Mouse (Mus musculus) forebrain, postnatal 0 days (tissue): ENCODE measurements around the gene Gpr18. TPM values are rescaled to one million over a fixed set of nuclear protein-coding genes. Genes with fewer than 3 reads are reported as not detected.
"Not testable (repeated sequence)": the region's sequence is repeated elsewhere in the genome, so short reads cannot be mapped to it uniquely, and the experiment has no call there.

Experiments used
- ATAC-seq: fragments of 200-750 bp; cut with Nextera tagmentation; 2 replicates; pipeline ENCODE4 v1.8.0; 2017; ENCODE audit warnings: mild to moderate bottlenecking, moderate library complexity
- DNase-seq: peaks from one replicate; pipeline ENCODE4 v3.0.0-alpha.2; 2015
- H3K27ac ChIP-seq: fragments of 300-500 bp; sonication (generic); 2 replicates; pipeline ENCODE4 v1.5.1; 2014; ENCODE audit warnings: low read depth, mild to moderate bottlenecking, antibody characterized with exemption, low read length, moderate library complexity, mixed read lengths
- H3K27me3 ChIP-seq: fragments of 300-500 bp; sonication (generic); 2 replicates; pipeline ENCODE4 v1.6.1; 2014; ENCODE audit warnings: mild to moderate bottlenecking, low read length, mixed read lengths; ENCODE audit not compliant: insufficient read depth
- H3K36me3 ChIP-seq: fragments of 300-500 bp; sonication (generic); 2 replicates; pipeline ENCODE4 v1.6.1; 2014; ENCODE audit warnings: mild to moderate bottlenecking, moderate library complexity; ENCODE audit not compliant: insufficient read depth
- H3K4me1 ChIP-seq: fragments of 300-500 bp; sonication (generic); 2 replicates; pipeline ENCODE4 v1.6.1; 2014; ENCODE audit warnings: antibody characterized with exemption; ENCODE audit not compliant: insufficient read depth
- H3K4me2 ChIP-seq: fragments of 300-500 bp; sonication (generic); 2 replicates; pipeline ENCODE4 v1.6.1; 2014; ENCODE audit warnings: low read depth, mild to moderate bottlenecking, moderate library complexity
- H3K4me3 ChIP-seq: fragments of 300-500 bp; sonication (generic); 2 replicates; pipeline ENCODE4 v1.5.1; 2014; ENCODE audit warnings: low read depth, low read length, mixed read lengths
- H3K9ac ChIP-seq: fragments of 300-500 bp; sonication (generic); 2 replicates; pipeline ENCODE4 v1.6.1; 2014; ENCODE audit warnings: mild to moderate bottlenecking
- H3K9me3 ChIP-seq: fragments of 300-500 bp; sonication (generic); 2 replicates; pipeline ENCODE4 v1.6.1; 2016; ENCODE audit warnings: low read length
- CTCF ChIP-seq: sonication (generic); IDR thresholded peaks from 2 replicates; pipeline ENCODE4 v1.5.1; 2016; ENCODE audit warnings: antibody characterized with exemption, control low read depth, low read depth
- WGBS: fragments of 180-500 bp; shearing (Covaris S2); extraction: QIAGEN DNeasy Blood & Tissue Kit; methylation state at CpG from one replicate; pipeline ENCODE4 v1.1.7; 2014; 5-methylcytosine and 5-hydroxymethylcytosine counted together
- polyA plus RNA-seq: library from polyadenylated mRNA; unstranded; fragments of >200 nt; fragmentation: Nextera tagmentation; extraction: Ambion mirVana; gene quantifications from 2 replicates; pipeline ENCODE4 v1.2.1, GENCODE M21; 2015
- total RNA-seq: library from RNA; depleted of rRNA; stranded (reverse); fragments of >200 nt; gene quantifications from 2 replicates; pipeline ENCODE4 v1.2.3, GENCODE M21; 2014

Gene Gpr18
- total and polyA plus RNA-seq, 2 experiments from 2014 or later: not detected

DNA sequence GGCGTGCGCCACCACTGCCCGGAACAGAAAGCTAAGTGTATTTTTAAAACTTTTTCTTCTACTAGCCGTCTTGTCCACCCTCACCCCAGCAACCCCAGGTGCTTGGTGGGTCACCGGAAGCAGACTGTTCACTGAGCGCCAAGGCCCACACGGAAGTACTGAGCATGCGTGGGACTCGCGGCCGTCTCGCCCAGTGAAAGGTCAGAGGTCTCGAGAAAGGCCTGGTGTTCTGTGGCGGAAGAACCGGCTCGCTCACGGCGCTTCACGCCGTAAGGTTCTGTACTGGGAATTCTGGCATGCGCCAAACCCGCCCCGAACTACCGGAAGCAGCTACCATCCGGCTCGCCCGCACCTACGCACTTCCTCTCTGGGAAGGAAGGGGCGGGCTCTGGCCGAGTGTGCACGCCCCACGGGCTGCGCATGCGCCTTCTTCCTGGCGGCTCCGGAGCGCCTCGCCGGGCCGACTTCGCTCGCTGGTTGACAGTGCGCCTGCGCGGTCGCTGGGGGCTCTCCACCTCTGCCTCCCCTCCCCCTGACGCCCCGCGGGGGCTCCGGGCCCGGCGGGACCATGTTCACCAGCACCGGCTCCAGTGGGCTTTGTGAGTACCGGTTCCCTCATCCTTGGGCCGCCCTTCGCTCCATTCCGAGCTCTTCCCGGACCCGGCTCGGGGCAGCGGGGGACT lies 37.3 kb downstream of the Gpr18 start, which contains the start of gene Ubac2:
Gene Ubac2, plus strand, starts transcription at position 445 of the 683 bp plus-strand sequence.
- peak within 1 kb of the TSS; percentile 75 for H3K4me2 ChIP-seq
- H3K4me3 ChIP-seq: peak within 1 kb of the TSS; percentile 88
- no peaks in the 10 kb centered on the region; the same call in none of the 2 replicates for H3K4me1 ChIP-seq
- H3K27me3 ChIP-seq: no peaks in the 10 kb centered on the region
- WGBS: under 1% methylated on average over 60 of the region's 61 CpGs
- H3K36me3 ChIP-seq: no peaks in the 10 kb centered on the region
- H3K9me3 ChIP-seq: no peaks in the 10 kb centered on the region
- DNase-seq (peak; percentile 100), ATAC-seq (peak; percentile 99)
- peak; percentile 58 for TF ChIP-seq CTCF
- peak within 1 kb of the TSS; percentile 90 for H3K9ac ChIP-seq
- peak within 1 kb of the TSS; percentile 84 for H3K27ac ChIP-seq

DNA sequence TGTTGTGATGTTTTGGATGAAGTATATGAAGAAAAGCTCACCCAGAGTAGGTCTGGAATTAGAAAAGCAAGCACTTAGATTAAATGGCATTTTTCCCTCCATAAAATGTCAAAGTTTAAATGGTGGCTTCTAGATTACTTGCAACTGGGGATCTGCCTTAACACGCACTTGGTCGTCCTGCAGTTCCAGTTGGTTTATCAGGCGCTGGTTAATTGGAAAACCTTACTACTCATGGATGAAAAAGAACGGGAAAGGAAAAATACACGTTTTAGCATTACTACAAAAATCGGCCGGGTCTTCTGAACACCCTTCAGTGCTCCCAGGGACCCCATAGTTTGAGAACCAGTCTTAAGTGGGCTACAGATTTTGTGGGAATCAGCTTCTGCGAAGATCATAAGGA lies 37.9 kb downstream of the Gpr18 start:
- WGBS: 32% methylated on average over 8 of the region's 8 CpGs
- Histone ChIP-seq H3K4me3 (peak overlapping the region; percentile 88), H3K27me3 (no peaks in the 10 kb centered on the region), H3K9me3 (no peaks in the 10 kb centered on the region), H3K4me1 (no peaks in the 10 kb centered on the region; the same call in 1 of the 2 replicates), H3K27ac (no peak overlapping the region), H3K9ac (peak overlapping the region; percentile 90), H3K4me2 (peak overlapping the region; percentile 75), H3K36me3 (no peaks in the 10 kb centered on the region)
- no peak for ATAC-seq
- TF ChIP-seq CTCF: no peak
- DNase-seq: no peak

DNA sequence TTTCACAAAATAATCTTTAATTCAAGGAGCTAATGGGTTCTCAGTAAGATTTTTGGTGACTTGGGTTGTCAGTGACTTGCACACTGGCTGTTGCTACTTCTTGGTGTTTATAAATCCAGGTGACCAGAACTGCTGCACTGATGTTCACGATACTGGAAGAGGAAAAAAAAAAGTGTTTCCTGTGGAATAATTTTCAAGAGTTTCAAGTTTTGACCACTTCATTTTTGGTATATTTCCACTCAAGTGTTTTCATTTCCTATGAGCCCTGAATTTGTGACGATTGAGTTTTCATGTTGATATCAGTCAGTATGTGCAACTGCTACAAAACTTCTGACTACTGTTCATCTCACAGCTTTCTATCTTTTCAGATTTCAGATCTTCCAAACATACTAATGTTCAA lies 38.7 kb downstream of the Gpr18 start:
- TF ChIP-seq CTCF: no peak
- ATAC-seq: no peak

DNA sequence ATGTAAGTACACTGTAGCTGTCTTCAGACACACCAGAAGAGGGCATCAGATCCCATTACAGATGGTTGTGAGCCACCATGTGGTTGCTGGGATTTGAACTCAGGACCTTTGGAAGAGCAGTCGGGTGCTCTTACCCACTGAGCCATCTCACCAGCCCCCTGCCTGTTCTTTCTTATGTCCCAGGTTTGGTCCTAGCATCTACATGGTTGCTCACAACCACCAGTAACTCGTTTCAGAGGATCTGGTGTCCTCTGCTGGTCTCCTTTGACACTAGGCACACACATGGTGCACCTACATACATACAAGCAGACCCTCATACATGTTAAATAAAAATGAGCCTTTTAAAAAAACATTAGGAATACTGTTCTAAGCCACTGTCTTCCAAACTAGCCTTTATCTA lies 39.4 kb downstream of the Gpr18 start:
- not testable (repeated sequence) for H3K4me2 ChIP-seq, DNase-seq, ATAC-seq, H3K9me3 ChIP-seq, H3K9ac ChIP-seq, H3K27me3 ChIP-seq, H3K27ac ChIP-seq, H3K4me1 ChIP-seq, H3K4me3 ChIP-seq, H3K36me3 ChIP-seq
- WGBS: 62% methylated on average over 2 of the region's 2 CpGs

More for the DNA sequence above, 38.7 kb downstream of the Gpr18 start:
- H3K4me2 ChIP-seq: no peak overlapping the region
- WGBS: 82% methylated on average over 2 of the region's 2 CpGs
- no peak for DNase-seq
- no peaks in the 10 kb centered on the region for H3K36me3 ChIP-seq
- no peak overlapping the region for H3K27ac ChIP-seq
- no peak overlapping the region for H3K4me3 ChIP-seq
- no peaks in the 10 kb centered on the region for H3K9me3 ChIP-seq
- H3K27me3 ChIP-seq: no peaks in the 10 kb centered on the region
- H3K9ac ChIP-seq: no peak overlapping the region
- no peaks in the 10 kb centered on the region; the same call in 1 of the 2 replicates for H3K4me1 ChIP-seq

DNA sequence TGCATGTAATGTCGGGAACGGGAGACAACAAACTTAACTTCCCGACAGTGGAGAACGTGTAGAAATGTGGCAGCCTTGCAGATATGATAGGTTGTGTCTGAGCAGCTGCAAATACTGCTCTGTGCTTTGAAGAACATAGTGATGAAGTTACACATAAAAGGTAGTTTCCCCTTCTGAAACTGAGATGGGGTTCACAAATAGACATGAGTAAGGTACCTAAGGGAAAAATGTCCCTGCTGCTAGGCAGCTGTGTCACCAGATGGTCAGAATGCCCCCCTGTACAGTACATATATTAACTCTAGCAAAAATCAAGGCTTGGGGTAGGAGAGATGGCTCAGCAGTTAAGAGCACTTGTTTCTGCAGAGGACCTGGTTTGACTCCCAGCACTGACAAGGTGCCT lies 41.9 kb downstream of the Gpr18 start:
- DNase-seq (no peak), ATAC-seq (no peak)
- H3K9ac ChIP-seq: no peak overlapping the region
- no peak for TF ChIP-seq CTCF
- H3K4me3 ChIP-seq: no peak overlapping the region
- H3K4me2 ChIP-seq: no peak overlapping the region
- WGBS: 82% methylated on average over 4 of the region's 4 CpGs
- no peaks in the 10 kb centered on the region for H3K27me3 ChIP-seq
- H3K27ac ChIP-seq: no peak overlapping the region
- H3K36me3 ChIP-seq: no peaks in the 10 kb centered on the region
- H3K4me1 ChIP-seq: no peaks in the 10 kb centered on the region
- no peaks in the 10 kb centered on the region for H3K9me3 ChIP-seq

DNA sequence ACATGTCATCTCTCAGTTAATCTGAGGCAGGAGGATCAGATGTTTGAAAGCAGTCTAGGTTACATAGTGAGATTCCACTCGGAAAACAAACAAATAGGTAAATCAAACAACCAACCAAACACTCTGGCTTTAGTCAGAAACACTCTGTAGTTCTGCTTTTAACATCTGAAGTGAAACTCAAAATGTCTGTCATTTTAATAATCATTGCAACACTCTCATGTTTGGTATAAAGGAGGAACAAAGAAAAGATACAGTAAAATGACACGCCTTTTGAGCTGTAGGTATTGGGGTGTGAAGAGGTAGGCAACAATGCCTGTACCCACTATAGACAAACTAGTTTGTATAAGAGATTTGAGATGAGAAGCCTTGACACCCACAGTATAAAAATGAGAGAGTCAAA lies 42.4 kb downstream of the Gpr18 start:
- Histone ChIP-seq H3K4me2 (no peak overlapping the region), H3K4me1 (no peaks in the 10 kb centered on the region), H3K27ac (no peak overlapping the region), H3K4me3 (no peak overlapping the region), H3K27me3 (no peaks in the 10 kb centered on the region), H3K9ac (no peak overlapping the region), H3K36me3 (no peaks in the 10 kb centered on the region), H3K9me3 (no peaks in the 10 kb centered on the region)
- ATAC-seq (no peak), DNase-seq (no peak)
- TF ChIP-seq CTCF: no peak
- WGBS: 68% methylated on average over 2 of the region's 2 CpGs

DNA sequence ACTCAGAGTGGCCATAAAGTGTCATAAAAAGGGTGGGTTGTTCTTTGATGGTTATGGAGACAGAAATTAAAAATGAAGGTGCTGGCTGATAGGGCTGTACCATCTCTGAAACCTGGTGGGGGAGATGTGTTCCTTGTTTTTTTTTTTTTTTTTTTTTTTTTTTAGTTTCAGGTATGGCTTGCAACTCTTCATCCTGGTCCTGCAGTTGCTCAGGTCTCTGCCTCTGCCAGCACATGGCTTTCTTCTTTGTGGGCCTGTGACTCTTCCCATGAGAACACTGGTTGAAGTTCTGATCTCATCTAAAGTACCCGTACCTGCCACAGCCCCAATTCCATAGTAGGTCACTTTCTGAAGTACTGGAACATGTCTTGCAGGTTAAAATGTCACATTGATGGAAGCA lies 42.8 kb downstream of the Gpr18 start:
- no peak for TF ChIP-seq CTCF
- WGBS: 78% methylated on average over 1 of the region's 1 CpGs
- no peaks in the 10 kb centered on the region for H3K27me3 ChIP-seq
- no peaks in the 10 kb centered on the region for H3K4me1 ChIP-seq
- ATAC-seq (no peak), DNase-seq (no peak)
- H3K9ac ChIP-seq: no peak overlapping the region
- no peaks in the 10 kb centered on the region for H3K36me3 ChIP-seq
- no peak overlapping the region for H3K4me3 ChIP-seq
- no peaks in the 10 kb centered on the region for H3K9me3 ChIP-seq
- H3K4me2 ChIP-seq: no peak overlapping the region
- no peak overlapping the region for H3K27ac ChIP-seq
